Mouse (Mus musculus) thymus, postnatal 14 days (tissue): Measurements from ENCODE around the gene Zfp651.

Source experiments
- DNase-seq: peaks from one replicate; pipeline ENCODE4 v3.0.0; 2021

Zfp651 gene

DNA sequence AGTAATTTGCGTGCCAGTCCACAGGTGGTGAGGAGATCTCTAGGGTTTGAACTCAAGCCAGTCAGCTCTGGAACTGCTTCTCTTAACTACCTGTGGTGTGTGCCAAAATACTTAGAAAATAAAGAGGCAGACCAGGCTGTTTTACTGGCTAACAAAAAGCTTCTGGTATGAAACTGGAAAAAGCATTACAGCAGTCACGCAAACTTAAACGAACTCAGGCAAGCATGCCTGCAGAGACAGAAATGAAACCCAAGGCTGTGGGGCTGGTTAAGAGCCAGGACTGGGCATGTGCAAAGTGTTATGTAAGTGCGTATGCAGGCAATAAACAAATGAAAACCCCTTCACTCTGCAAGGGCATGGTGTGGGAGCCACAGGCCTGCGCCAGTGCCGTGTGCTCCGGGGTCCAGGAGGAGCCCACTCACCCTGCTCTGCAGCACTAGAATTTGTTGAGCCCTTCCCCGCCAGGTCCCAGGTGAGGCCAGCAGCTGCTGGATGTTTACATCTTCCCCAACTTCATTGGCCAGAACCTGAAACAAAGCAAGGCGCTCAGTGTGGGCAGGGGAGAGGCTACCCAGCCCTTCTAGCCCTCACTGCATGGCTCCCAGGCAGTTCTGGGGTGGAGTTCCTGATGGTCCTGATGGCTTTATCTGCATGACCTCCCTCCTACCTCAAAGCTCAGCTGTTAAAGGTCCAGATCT is 60.1 kb downstream of the Zfp651 start:
- no peak for DNase-seq

DNA sequence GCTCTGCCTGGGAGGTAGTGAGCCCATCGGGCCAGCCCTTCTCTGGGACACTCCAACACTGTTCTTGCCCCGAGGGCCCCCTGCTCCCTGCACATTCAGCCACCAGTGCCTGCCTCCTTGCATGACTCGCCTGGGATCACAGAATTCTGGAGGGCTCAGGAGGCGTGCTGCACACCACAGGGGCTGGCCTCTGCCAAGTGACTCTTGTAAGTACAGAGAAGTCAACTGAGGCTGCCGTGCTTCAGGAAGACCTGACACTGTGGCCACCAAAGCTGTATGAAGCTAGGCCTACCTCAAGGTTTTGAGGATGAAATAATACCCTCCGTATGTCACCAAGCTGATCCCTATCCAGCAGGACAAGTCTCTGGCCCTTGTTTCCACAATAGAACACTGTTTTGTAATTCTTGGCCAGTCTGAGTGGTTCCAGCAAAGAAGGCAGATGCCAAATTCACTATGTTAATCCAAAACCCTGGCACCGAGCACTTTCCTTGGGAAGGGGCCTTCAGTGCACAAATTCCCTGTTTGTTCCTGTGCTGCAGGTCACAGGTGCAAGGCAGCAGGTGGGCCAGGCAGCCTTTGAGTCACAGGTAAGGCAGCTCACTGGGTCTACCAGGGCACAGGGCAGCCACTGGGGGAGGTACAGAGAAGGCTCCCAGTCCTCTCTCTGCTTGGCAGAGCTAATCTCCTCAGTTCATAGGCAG is 60.8 kb downstream of the Zfp651 start:
- no peak for DNase-seq

DNA sequence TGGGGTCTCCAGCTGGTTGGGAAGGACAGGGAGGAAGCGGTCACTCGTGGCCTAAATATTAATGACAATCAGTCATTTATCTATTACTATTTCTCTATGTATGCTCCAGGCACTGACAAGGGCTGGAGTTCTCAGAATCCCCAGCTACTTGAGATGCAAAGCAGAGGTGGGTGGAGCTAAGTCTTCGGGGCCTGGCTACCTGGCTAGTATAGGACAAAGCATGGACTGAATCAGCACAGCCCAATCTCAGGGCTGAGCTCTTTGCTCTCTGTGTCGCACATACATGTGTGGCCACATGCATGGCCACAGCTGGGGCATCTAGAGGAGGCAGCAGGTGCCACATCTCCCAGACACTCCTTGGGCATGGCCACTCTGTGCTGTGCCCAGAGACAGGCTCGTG is 61.6 kb downstream of the Zfp651 start:
- DNase-seq, result no peak
